Mouse (Mus musculus) liver, embryonic 11.5 days (tissue): ENCODE measurements around the gene Slc23a4. TPM values are rescaled to one million over a fixed set of nuclear protein-coding genes. Genes with fewer than 3 reads are reported as not detected.

Experiments
- polyA plus RNA-seq: library from polyadenylated mRNA; unstranded; fragments of >200 nt; fragmentation: Nextera tagmentation; extraction: Ambion mirVana; gene quantifications from 2 replicates; pipeline ENCODE4 v1.2.1, GENCODE M21; 2014

Gene Slc23a4
- polyA plus RNA-seq, 1 experiment from 2014 or later: 0.71 TPM

Other genes with a start within 250 kb of the Slc23a4 start
- 4.4 and 4.5 TPM in 2 replicates for gene Agbl3, start 208.0 kb downstream of the Slc23a4 start, polyA plus RNA-seq
- gene Tmem140, start 125.3 kb downstream of the Slc23a4 start, polyA plus RNA-seq: 2.7 and 3.2 TPM in 2 replicates
- 20.1 and 20.5 TPM in 2 replicates for gene Cyren, start 110.3 kb downstream of the Slc23a4 start, polyA plus RNA-seq
- 15.5 and 19.3 TPM in 2 replicates for gene Wdr91, start 77.5 kb downstream of the Slc23a4 start, polyA plus RNA-seq
- gene Stra8, start 68.2 kb downstream of the Slc23a4 start, polyA plus RNA-seq: not detected in 2 replicates
- gene Cnot4, start 145.3 kb upstream of the Slc23a4 start, polyA plus RNA-seq: 25.0 and 26.3 TPM in 2 replicates
- 63.0 and 74.0 TPM in 2 replicates for gene Nup205, start 189.0 kb upstream of the Slc23a4 start, polyA plus RNA-seq